Mouse (Mus musculus): ENCODE results near the gene Nhlrc3. TPM values are rescaled to one million over a fixed set of nuclear protein-coding genes. Genes with fewer than 3 reads are reported as not detected.

Gene Nhlrc3
- polyA plus RNA-seq, 1 experiment from 2014 or later: 6.2 TPM

DNA sequence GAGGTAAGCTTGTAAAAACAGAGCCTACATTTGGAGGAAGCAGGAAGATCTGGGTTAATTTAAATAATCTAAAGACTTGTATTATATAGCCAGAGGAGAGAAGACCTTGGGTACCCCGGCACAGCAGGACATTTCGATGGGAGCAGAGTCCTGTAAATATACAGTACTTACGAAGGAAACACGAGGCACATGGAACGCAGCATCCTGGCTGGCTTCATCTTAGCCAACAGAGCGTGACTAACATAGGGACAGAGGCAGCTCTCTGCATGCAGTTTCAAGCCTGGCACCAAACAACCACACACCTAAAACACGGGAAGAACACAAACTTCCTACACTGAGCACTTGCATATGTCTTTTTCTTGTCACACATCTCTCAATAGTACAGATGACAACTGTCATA lies 45.4 kb downstream of the Nhlrc3 start:
- Histone ChIP-seq H3K27ac (ENCODE audit: low read length) (no peak overlapping the region), H3K4me1 (ENCODE audit: control insufficient read depth, low read depth, low read length) (no peaks in the 10 kb centered on the region), H3K9me3 (replicated peaks; ENCODE audit: control insufficient read depth, low read length) (no peaks in the 10 kb centered on the region), H3K4me2 (ENCODE audit: low read depth, low read length) (no peak overlapping the region), H3K27me3 (ENCODE audit: control insufficient read depth, insufficient read depth, low read depth, low read length) (no peaks in the 10 kb centered on the region), H3K4me3 (ENCODE audit: low read depth, low read length) (no peak overlapping the region), H3K36me3 (ENCODE audit: control insufficient read depth, insufficient read depth) (no peaks in the 10 kb centered on the region), H3K9ac (ENCODE audit: low read depth, low read length) (no peak overlapping the region)
- 68% methylated on average over 7 of the region's 7 CpGs for WGBS (ENCODE audit: insufficient replicate concordance)
- no peak for ATAC-seq (ENCODE audit: low read depth)

DNA sequence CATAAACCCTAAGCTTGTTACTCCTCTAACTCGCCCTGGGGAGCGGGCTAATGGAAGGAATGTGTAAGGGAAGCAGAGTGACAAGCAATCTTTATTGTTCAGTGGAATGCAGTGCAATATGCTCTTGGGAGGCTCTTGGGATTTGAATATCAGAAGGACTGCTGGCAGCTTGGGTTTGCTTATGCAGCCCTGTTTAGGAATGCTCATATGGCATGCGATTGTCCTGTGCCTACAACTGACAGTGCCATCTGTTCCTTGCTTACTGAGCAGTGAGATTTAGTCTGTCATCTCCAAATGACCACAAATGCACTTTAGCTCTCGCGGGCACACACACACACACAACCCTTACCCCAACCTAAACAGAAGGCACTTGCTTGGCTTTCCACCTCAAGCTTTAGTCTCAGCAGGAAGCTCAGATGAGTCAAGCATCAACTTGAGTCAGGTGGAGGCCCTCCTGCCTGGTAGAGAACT lies 47.1 kb downstream of the Nhlrc3 start:
- Histone ChIP-seq H3K9me3 (replicated peaks; ENCODE audit: control insufficient read depth, low read length) (no peaks in the 10 kb centered on the region), H3K9ac (ENCODE audit: low read depth, low read length) (no peak overlapping the region), H3K27me3 (ENCODE audit: control insufficient read depth, insufficient read depth, low read depth, low read length) (no peaks in the 10 kb centered on the region), H3K36me3 (ENCODE audit: control insufficient read depth, insufficient read depth) (no peaks in the 10 kb centered on the region), H3K4me2 (ENCODE audit: low read depth, low read length) (no peak overlapping the region), H3K4me1 (ENCODE audit: control insufficient read depth, low read depth, low read length) (no peaks in the 10 kb centered on the region), H3K27ac (ENCODE audit: low read length) (no peak overlapping the region), H3K4me3 (ENCODE audit: low read depth, low read length) (no peak overlapping the region)
- no peak for ATAC-seq (ENCODE audit: low read depth)
- WGBS (ENCODE audit: insufficient replicate concordance): 61% methylated on average over 5 of the region's 5 CpGs

DNA sequence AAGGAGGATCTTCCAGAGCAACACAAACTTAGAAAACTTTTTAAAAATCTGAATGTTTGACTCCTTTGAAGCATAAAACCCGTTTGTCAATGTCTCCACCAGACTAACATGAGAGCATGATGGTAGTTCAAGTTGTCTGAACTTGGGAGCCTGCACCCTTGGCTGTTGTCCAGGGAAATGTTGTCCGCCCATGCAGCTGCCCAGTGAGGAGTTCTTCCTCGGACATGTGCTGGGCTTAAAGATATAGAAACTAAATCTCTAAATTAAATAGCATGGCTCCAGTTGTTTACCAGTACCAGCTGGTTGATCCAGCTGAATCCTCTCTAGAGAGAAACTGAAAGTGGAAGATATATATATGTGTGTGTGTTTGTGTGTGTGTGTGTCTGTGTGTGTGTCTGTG lies 49.2 kb downstream of the Nhlrc3 start:
- Histone ChIP-seq H3K27ac (ENCODE audit: low read length) (no peak overlapping the region), H3K4me1 (ENCODE audit: control insufficient read depth, low read depth, low read length) (no peaks in the 10 kb centered on the region), H3K9me3 (replicated peaks; ENCODE audit: control insufficient read depth, low read length) (no peaks in the 10 kb centered on the region), H3K36me3 (ENCODE audit: control insufficient read depth, insufficient read depth) (no peaks in the 10 kb centered on the region), H3K9ac (ENCODE audit: low read depth, low read length) (no peak overlapping the region), H3K4me3 (ENCODE audit: low read depth, low read length) (no peak overlapping the region), H3K4me2 (ENCODE audit: low read depth, low read length) (no peak overlapping the region), H3K27me3 (ENCODE audit: control insufficient read depth, insufficient read depth, low read depth, low read length) (no peaks in the 10 kb centered on the region)
- 43% methylated on average over 3 of the region's 3 CpGs for WGBS (ENCODE audit: insufficient replicate concordance)
- no peak for ATAC-seq (ENCODE audit: low read depth)

DNA sequence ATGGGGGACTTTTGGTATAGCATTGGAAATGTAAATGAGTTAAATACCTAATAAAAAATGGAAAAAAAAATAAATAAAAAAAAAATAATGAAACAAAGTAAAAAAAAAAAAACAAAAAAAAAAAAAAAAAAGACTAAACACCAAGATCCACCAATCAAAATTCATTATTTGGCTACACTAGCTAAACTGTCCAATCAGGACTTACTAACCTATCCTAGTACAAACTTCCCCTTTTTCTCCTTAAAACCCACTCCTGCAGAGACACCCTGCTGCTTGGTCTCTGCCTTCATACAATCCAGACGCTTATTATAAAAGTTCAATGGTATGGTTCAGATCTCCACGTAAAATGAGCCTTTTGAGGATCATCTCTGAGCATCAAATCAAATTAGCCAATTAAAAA lies 49.7 kb downstream of the Nhlrc3 start:
- no peak for ATAC-seq (ENCODE audit: low read depth)
- no peaks in the 10 kb centered on the region for H3K27me3 ChIP-seq (ENCODE audit: control insufficient read depth, insufficient read depth, low read depth, low read length)
- no peak overlapping the region for H3K9ac ChIP-seq (ENCODE audit: low read depth, low read length)
- H3K4me2 ChIP-seq (ENCODE audit: low read depth, low read length): no peak overlapping the region
- H3K9me3 ChIP-seq (replicated peaks; ENCODE audit: control insufficient read depth, low read length): no peaks in the 10 kb centered on the region
- no peaks in the 10 kb centered on the region for H3K4me1 ChIP-seq (ENCODE audit: control insufficient read depth, low read depth, low read length)
- no peak overlapping the region for H3K27ac ChIP-seq (ENCODE audit: low read length)
- H3K36me3 ChIP-seq (ENCODE audit: control insufficient read depth, insufficient read depth): no peaks in the 10 kb centered on the region
- H3K4me3 ChIP-seq (ENCODE audit: low read depth, low read length): no peak overlapping the region
- WGBS (ENCODE audit: insufficient replicate concordance): 51% methylated on average over 2 of the region's 2 CpGs

DNA sequence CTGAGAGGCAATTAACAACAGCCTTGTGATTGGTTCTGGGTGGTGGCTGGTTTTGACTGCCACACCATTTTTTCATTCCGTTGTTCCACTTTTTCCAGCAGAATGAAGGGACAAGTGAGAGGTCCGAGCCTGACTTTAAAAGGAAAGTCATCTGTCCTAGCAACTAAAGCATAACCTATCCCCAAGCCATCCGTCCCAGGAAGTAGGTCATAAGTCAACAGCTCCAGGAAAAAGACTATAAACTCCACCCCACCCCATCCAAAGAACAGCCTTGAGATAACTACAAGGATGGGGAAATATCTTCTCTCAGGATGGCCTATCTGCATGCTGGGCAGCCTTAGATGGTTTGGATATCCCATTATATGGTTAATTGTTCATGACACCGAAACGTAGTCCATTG lies 50.9 kb downstream of the Nhlrc3 start:
- 62% methylated on average over 5 of the region's 5 CpGs for WGBS (ENCODE audit: insufficient replicate concordance)

DNA sequence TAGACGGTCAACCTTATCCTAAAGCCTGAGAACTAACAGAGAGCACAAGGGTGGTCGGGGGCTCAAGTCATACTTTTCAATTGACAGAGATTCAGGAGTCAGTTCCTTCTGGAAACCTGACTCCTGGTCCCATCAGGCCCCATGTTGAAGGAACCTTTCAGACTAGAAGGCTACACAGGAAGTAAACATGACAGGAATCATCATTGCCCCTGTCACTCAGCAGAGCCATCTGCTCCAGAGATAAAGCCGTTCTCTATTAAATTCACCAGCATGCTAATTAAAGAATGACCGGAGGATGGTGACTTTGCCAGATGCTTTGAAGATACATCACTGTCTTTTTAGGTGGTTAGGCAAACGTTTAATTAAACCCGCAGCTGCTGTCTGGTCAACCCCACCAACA lies 53.1 kb downstream of the Nhlrc3 start:
- Histone ChIP-seq H3K36me3 (ENCODE audit: control insufficient read depth, insufficient read depth) (no peaks in the 10 kb centered on the region), H3K9me3 (replicated peaks; ENCODE audit: control insufficient read depth, low read length) (no peaks in the 10 kb centered on the region), H3K9ac (ENCODE audit: low read depth, low read length) (no peak overlapping the region), H3K4me3 (ENCODE audit: low read depth, low read length) (no peak overlapping the region), H3K4me2 (ENCODE audit: low read depth, low read length) (no peak overlapping the region), H3K4me1 (ENCODE audit: control insufficient read depth, low read depth, low read length) (no peaks in the 10 kb centered on the region), H3K27ac (ENCODE audit: low read length) (no peak overlapping the region), H3K27me3 (ENCODE audit: control insufficient read depth, insufficient read depth, low read depth, low read length) (no peaks in the 10 kb centered on the region)
- WGBS (ENCODE audit: insufficient replicate concordance): 52% methylated on average over 6 of the region's 6 CpGs
- no peak for ATAC-seq (ENCODE audit: low read depth)

More for the DNA sequence above, 50.9 kb downstream of the Nhlrc3 start:
- no peak for ATAC-seq (ENCODE audit: low read depth)
- H3K9me3 ChIP-seq (replicated peaks; ENCODE audit: control insufficient read depth, low read length): no peaks in the 10 kb centered on the region
- no peak overlapping the region for H3K4me2 ChIP-seq (ENCODE audit: low read depth, low read length)
- H3K4me1 ChIP-seq (ENCODE audit: control insufficient read depth, low read depth, low read length): no peaks in the 10 kb centered on the region
- H3K36me3 ChIP-seq (ENCODE audit: control insufficient read depth, insufficient read depth): no peaks in the 10 kb centered on the region
- no peaks in the 10 kb centered on the region for H3K27me3 ChIP-seq (ENCODE audit: control insufficient read depth, insufficient read depth, low read depth, low read length)
- H3K4me3 ChIP-seq (ENCODE audit: low read depth, low read length): no peak overlapping the region
- no peak overlapping the region for H3K9ac ChIP-seq (ENCODE audit: low read depth, low read length)
- H3K27ac ChIP-seq (ENCODE audit: low read length): no peak overlapping the region

DNA sequence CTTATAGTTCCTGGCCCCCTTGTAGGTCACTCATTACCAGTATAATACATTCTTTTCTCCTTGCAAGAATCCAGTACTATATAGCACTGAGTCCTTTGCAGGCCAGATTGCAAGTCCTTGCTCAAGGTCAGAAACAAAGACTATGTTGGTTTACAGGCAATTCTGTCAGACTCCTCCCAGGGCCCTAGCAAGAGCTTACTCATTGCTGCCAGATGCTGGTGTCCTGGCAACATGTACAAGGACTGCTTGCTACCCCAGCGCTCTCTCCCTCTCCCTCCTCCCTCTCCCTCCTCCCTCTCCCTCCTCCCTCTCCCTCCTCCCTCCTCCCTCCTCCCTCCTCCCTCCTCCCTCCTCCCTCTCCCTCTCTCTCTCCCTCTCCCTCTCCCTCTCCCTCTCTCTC lies 56.0 kb downstream of the Nhlrc3 start:
- ATAC-seq (ENCODE audit: low read depth): no peak
- no peaks in the 10 kb centered on the region for H3K9me3 ChIP-seq (replicated peaks; ENCODE audit: control insufficient read depth, low read length)
- H3K27me3 ChIP-seq (ENCODE audit: control insufficient read depth, insufficient read depth, low read depth, low read length): no peaks in the 10 kb centered on the region
- H3K36me3 ChIP-seq (ENCODE audit: control insufficient read depth, insufficient read depth): no peaks in the 10 kb centered on the region
- no peak overlapping the region for H3K27ac ChIP-seq (ENCODE audit: low read length)
- H3K4me1 ChIP-seq (ENCODE audit: control insufficient read depth, low read depth, low read length): no peaks in the 10 kb centered on the region
- WGBS (ENCODE audit: insufficient replicate concordance): 69% methylated on average over 1 of the region's 1 CpGs
- H3K4me3 ChIP-seq (ENCODE audit: low read depth, low read length): no peak overlapping the region
- H3K4me2 ChIP-seq (ENCODE audit: low read depth, low read length): no peak overlapping the region
- no peak overlapping the region for H3K9ac ChIP-seq (ENCODE audit: low read depth, low read length)

Other genes with a start within 250 kb of the Nhlrc3 start
- gene Proser1, start 334 bp upstream of the Nhlrc3 start, polyA plus RNA-seq (2015; fragmentation: Nextera tagmentation; extraction: Ambion mirVana): 3.1 and 4.3 TPM in 2 replicates
- gene Stoml3, start 25.3 kb upstream of the Nhlrc3 start, polyA plus RNA-seq (2015; fragmentation: Nextera tagmentation; extraction: Ambion mirVana): not detected in 2 replicates
- 0.29 and 0.41 TPM in 2 replicates for gene Frem2, start 194.0 kb upstream of the Nhlrc3 start, polyA plus RNA-seq (2015; fragmentation: Nextera tagmentation; extraction: Ambion mirVana)

All from liver, embryonic 16.5 days (tissue).